ENCODE assay signal across 7 mouse cellular contexts in the genomic region with DNA sequence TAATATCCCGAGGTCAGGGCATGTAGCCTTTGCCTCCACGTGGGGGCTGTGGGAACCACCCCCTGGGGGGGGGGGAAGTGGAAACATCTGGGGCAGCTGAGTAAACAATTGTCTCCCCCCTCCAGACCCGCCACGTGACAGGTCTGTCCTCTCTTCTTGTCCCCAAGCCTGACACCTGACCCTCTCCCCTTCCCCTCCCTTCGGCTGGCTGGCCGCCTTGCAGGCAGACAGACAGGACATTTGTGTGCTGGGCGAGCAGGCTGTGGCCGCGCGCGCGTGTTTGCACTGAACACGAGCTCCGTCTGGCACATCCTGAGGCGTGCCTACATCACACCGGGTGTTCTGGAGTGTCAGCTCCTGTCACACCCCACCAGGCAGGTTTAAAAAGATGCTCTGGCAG. TPM values are rescaled to one million over a fixed set of nuclear protein-coding genes. Genes with fewer than 3 reads are reported as not detected.
DNase-seq lines count a peak whose midpoint lies in the region; ATAC-seq lines count a peak whose summit lies in the region.

No protein-coding gene starts in this region.

- H3K27me3 ChIP-seq in hindbrain, embryonic 11.5 days (ENCODE audit: control insufficient read depth, insufficient read depth, low read length), result peaks cover 25% of the 10 kb centered on the region
- H3K27me3 ChIP-seq in neural tube, embryonic 12.5 days (replicated peaks), result peaks cover 52% of the 10 kb centered on the region

- 0 out of 2 replicates have a peak overlapping the region, but pooled peaks have one; percentile 32 for H3K9ac ChIP-seq in hindbrain, embryonic 11.5 days (ENCODE audit: low read depth, low read length)
- peak overlapping the region; percentile 26; the same call in 1 of the 2 replicates for H3K9ac ChIP-seq in neural tube, embryonic 12.5 days

- 1% methylated on average over 16 of the region's 16 CpGs for WGBS in hindbrain, embryonic 11.5 days
- 4% methylated on average over 16 of the region's 16 CpGs for WGBS in neural tube, embryonic 12.5 days

- peak; percentile 54 for DNase-seq in right cerebral cortex, adult 18-20 months
- DNase-seq in right cerebral cortex, postnatal 25 days, result no peak
- peak; percentile 70 to 71 for DNase-seq in cerebellum, postnatal 14 days
- DNase-seq in hindbrain, embryonic 11.5 days (ENCODE audit: low spot score), result peak; percentile 54
- DNase-seq in adrenal gland, postnatal 4 days (ENCODE audit: low spot score in 2 of 2), result no peak

- ATAC-seq in hindbrain, embryonic 11.5 days (ENCODE audit: low FRiP score), result no peak
- ATAC-seq in neural tube, embryonic 12.5 days (ENCODE audit: low FRiP score, low read depth), result no peak
- no peak for ATAC-seq in monocyte, adult 5-6 weeks (replicated peaks; ENCODE audit: insufficient number of reproducible peaks, low FRiP score, low TSS enrichment, poor library complexity, severe bottlenecking)

- peaks cover 11% of the 10 kb centered on the region for H3K4me1 ChIP-seq in hindbrain, embryonic 11.5 days (replicated peaks; ENCODE audit: control insufficient read depth, insufficient read depth, low read length)
- H3K4me1 ChIP-seq in neural tube, embryonic 12.5 days, result peaks cover 42% of the 10 kb centered on the region

- H3K36me3 ChIP-seq in hindbrain, embryonic 11.5 days (ENCODE audit: control insufficient read depth, insufficient read depth, low read length), result no peaks in the 10 kb centered on the region
- H3K36me3 ChIP-seq in neural tube, embryonic 12.5 days, result no peaks in the 10 kb centered on the region

- H3K4me3 ChIP-seq in hindbrain, embryonic 11.5 days (ENCODE audit: low read depth, low read length), result peak overlapping the region; percentile 20
- H3K4me3 ChIP-seq in neural tube, embryonic 12.5 days, result no peak overlapping the region

- H3K4me2 ChIP-seq in hindbrain, embryonic 11.5 days (replicated peaks; ENCODE audit: low read depth, low read length), result peak overlapping the region; percentile 49
- H3K4me2 ChIP-seq in neural tube, embryonic 12.5 days (replicated peaks), result peak overlapping the region; percentile 52

- H3K27ac ChIP-seq in hindbrain, embryonic 11.5 days (ENCODE audit: low read depth, low read length), result no peak overlapping the region
- H3K27ac ChIP-seq in neural tube, embryonic 12.5 days, result no peak overlapping the region

- no peaks in the 10 kb centered on the region for H3K9me3 ChIP-seq in hindbrain, embryonic 11.5 days (ENCODE audit: control insufficient read depth, low read length)
- H3K9me3 ChIP-seq in neural tube, embryonic 12.5 days, result no peaks in the 10 kb centered on the region

RNA-seq across cellular contexts. Expression of a gene that starts 5.2 kb away (rescaled TPM):
- polyA plus RNA-seq in hindbrain, embryonic 11.5 days (2014; fragmentation: Nextera tagmentation; extraction: Ambion mirVana), result 4.6 and 5.0 TPM in 2 replicates
- polyA plus RNA-seq in neural tube, embryonic 12.5 days (2016; fragmentation: Nextera tagmentation; extraction: Ambion mirVana), result 27.0 and 29.1 TPM in 2 replicates
- 10 to 100 TPM; 13.7 to 17.2 TPM for total RNA-seq in adrenal gland, postnatal 4 days (2021)
- 5.4 to 12.1 TPM (median 8.1 TPM) in 3 replicates for total RNA-seq in monocyte, adult 5-6 weeks (2017)

RNA-seq across cellular contexts. Expression of a gene that starts 43.1 kb away (rescaled TPM):
- polyA plus RNA-seq in hindbrain, embryonic 11.5 days (2014; fragmentation: Nextera tagmentation; extraction: Ambion mirVana), result 0.13 TPM in 1 of 2 replicates, not detected in the other
- 0.09 and 0.19 TPM in 2 replicates for polyA plus RNA-seq in neural tube, embryonic 12.5 days (2016; fragmentation: Nextera tagmentation; extraction: Ambion mirVana)
- under 1 TPM; 0.17 to 0.31 TPM for total RNA-seq in adrenal gland, postnatal 4 days (2021)
- 2.2 to 8.7 TPM (median 5.3 TPM) in 3 replicates for total RNA-seq in monocyte, adult 5-6 weeks (2017)

RNA-seq across cellular contexts. Expression of a gene that starts 57.9 kb away (rescaled TPM):
- not detected in 2 replicates for polyA plus RNA-seq in hindbrain, embryonic 11.5 days (2014; fragmentation: Nextera tagmentation; extraction: Ambion mirVana)
- polyA plus RNA-seq in neural tube, embryonic 12.5 days (2016; fragmentation: Nextera tagmentation; extraction: Ambion mirVana), result 0.15 and 0.33 TPM in 2 replicates
- total RNA-seq in adrenal gland, postnatal 4 days (2021), result 10 to 100 TPM; 10.7 to 15.8 TPM
- total RNA-seq in monocyte, adult 5-6 weeks (2017), result 0.48 to 0.49 TPM in 2 of 3 replicates, not detected in the other

Comparison
In these comparisons a context has a peak if more than half of its experiments do, and no peak if none do; other contexts are left out.
1. DNase-seq: peak in right cerebral cortex, adult 18-20 months (single experiment), cerebellum, postnatal 14 days (2 of 2) and hindbrain, embryonic 11.5 days (single experiment); none in right cerebral cortex, postnatal 25 days (single experiment) and adrenal gland, postnatal 4 days (0 of 2).